ENCODE assay signal across 9 mouse cellular contexts in genomic region chr17:14232629-14233028, GRCm38 (mm10). TPM values are rescaled to one million over a fixed set of nuclear protein-coding genes. Genes with fewer than 3 reads are reported as not detected.
DNase-seq lines count a peak whose midpoint lies in the region; ATAC-seq and TF ChIP-seq lines count a peak whose summit lies in the region.
"Had no signal": no experiment of that assay in that cellular context is flagged by ENCODE, and none has a peak within 500 bp of the region (broad histone marks: within the 10 kb centered on the region; RNA-seq: fewer than 3 reads in every experiment).

No protein-coding gene starts in this region.

- H3K4me1 ChIP-seq in ES-E14 (ENCODE audit: control insufficient read depth in 2 of 2, insufficient read depth in 2 of 2, low read length in 2 of 2, poor library complexity in 1 of 2), result no peaks in the 10 kb centered on the region
- no peaks in the 10 kb centered on the region for H3K4me1 ChIP-seq in forebrain, embryonic 14.5 days (ENCODE audit: control insufficient read depth, insufficient read depth, low read length)

- no peak overlapping the region for H3K4me3 ChIP-seq in ES-E14 (ENCODE audit: insufficient read depth in 1 of 2, low read depth in 1 of 2, low read length in 2 of 2, poor library complexity in 1 of 2, severe bottlenecking in 1 of 2)
- H3K4me3 ChIP-seq in forebrain, embryonic 14.5 days (ENCODE audit: low read depth, low read length), result no peak overlapping the region
- H3K4me3 ChIP-seq: heart, embryonic 13.5 days had no signal

- DNase-seq in ES-E14 (ENCODE audit: low read depth, low spot score), result peak; percentile 65
- peak; percentile 83 for DNase-seq in brain, embryonic 14.5 days (ENCODE audit: low read depth)
- peak; percentile 77 for DNase-seq in forebrain, embryonic 14.5 days (ENCODE audit: low spot score)
- DNase-seq in layer of hippocampus, adult 8-10 months (ENCODE audit: low spot score in 2 of 2), result peak; percentile 51 to 83
- DNase-seq in lung, postnatal 14 days, result peak; percentile 88
- peak; percentile 89 to 91 for DNase-seq in right cerebral cortex, adult 2 months (ENCODE audit: low spot score in 2 of 2)
- no peak for DNase-seq in natural killer cell, adult 2 months (ENCODE audit: low spot score in 2 of 2)

- TF ChIP-seq CTCF in brain, embryonic 14.5 days (IDR thresholded peaks at IDR 0.05; ENCODE audit: borderline replicate concordance, extremely low read depth, insufficient read depth, insufficient read length), result peak; percentile 75

- H3K27me3 ChIP-seq in forebrain, embryonic 14.5 days (replicated peaks; ENCODE audit: control insufficient read depth, insufficient read depth, low read length), result no peaks in the 10 kb centered on the region

- H3K4me2 ChIP-seq in forebrain, embryonic 14.5 days (ENCODE audit: low read length), result no peak overlapping the region
- H3K4me2 ChIP-seq: heart, embryonic 13.5 days had no signal

- no peaks in the 10 kb centered on the region for H3K36me3 ChIP-seq in ES-E14 (ENCODE audit: control insufficient read depth, insufficient read depth, low read length, poor library complexity, severe bottlenecking)
- H3K36me3 ChIP-seq in forebrain, embryonic 14.5 days (ENCODE audit: control insufficient read depth, insufficient read depth, low read length), result no peaks in the 10 kb centered on the region
- H3K36me3 ChIP-seq: heart, embryonic 13.5 days had no signal

- no peak for ATAC-seq in forebrain, embryonic 14.5 days
- ATAC-seq in hematopoietic stem cell, adult 5-6 weeks (replicated peaks in 1 of 2; ENCODE audit: insufficient read depth in 1 of 2, low FRiP score in 2 of 2, low TSS enrichment in 1 of 2, low read depth in 1 of 2, poor library complexity in 2 of 2, severe bottlenecking in 2 of 2), result peak; percentile 46 to 60; a peak in 2 of 4 replicates

- in situ Hi-C loops in ES-E14 (cut with MboI; ENCODE audit: low sequenced_read_pairs in 2 of 2, unreplicated experiment in 2 of 2), result loop anchor here (5.0 to 10.0 kb wide), 3 partner anchors 280 to 672 kb away; no protein-coding TSS in a partner anchor

- 51% methylated on average over 3 of the region's 3 CpGs for whole genome bisulfite sequencing in forebrain, embryonic 14.5 days

- no peak overlapping the region for H3K9ac ChIP-seq in ES-E14 (ENCODE audit: insufficient read depth, low read depth, low read length, poor library complexity, severe bottlenecking)
- no peak overlapping the region for H3K9ac ChIP-seq in forebrain, embryonic 14.5 days (ENCODE audit: low read length)
- H3K9ac ChIP-seq: heart, embryonic 13.5 days had no signal

- no peaks in the 10 kb centered on the region for H3K9me3 ChIP-seq in ES-E14 (ENCODE audit: control insufficient read depth, insufficient read depth, low read depth, low read length)
- no peaks in the 10 kb centered on the region for H3K9me3 ChIP-seq in forebrain, embryonic 14.5 days (replicated peaks; ENCODE audit: control insufficient read depth, low read length)
- H3K9me3 ChIP-seq: heart, embryonic 13.5 days had no signal

- H3K27ac ChIP-seq in ES-E14 (ENCODE audit: insufficient read depth, low read depth, low read length, poor library complexity, severe bottlenecking), result no peak overlapping the region
- no peak overlapping the region for H3K27ac ChIP-seq in forebrain, embryonic 14.5 days (ENCODE audit: low read depth, low read length)
- H3K27ac ChIP-seq: heart, embryonic 13.5 days had no signal

- no peak for TF ChIP-seq POLR2A in brain, embryonic 14.5 days (IDR thresholded peaks at IDR 0.05; ENCODE audit: borderline replicate concordance, extremely low read depth, insufficient read depth, insufficient read length, poor library complexity, severe bottlenecking)

TF ChIP-seq in ES-E14, 5 proteins besides CTCF, POLR2A, EP300 and RAD21:
- TF ChIP-seq ZNF384 (IDR thresholded peaks at IDR 0.05; ENCODE audit: low read depth, low read length), result no peak
- TF ChIP-seq ZC3H11A (IDR thresholded peaks at IDR 0.05; ENCODE audit: borderline replicate concordance, low read depth, low read length), result peak; percentile 68; the same call in 1 of the 2 replicates
- TF ChIP-seq MAFK (IDR thresholded peaks at IDR 0.05; ENCODE audit: insufficient read depth, low read depth, low read length), result no peak
- TF ChIP-seq CHD2 (IDR thresholded peaks at IDR 0.05; ENCODE audit: low read depth, low read length), result no peak
TF ChIP-seq in ES-E14: peak in this region for 1.

RNA-seq across cellular contexts. Expression of gene Dact2, which starts 28.5 kb away (rescaled TPM):
- 6.7 and 13.6 TPM in 2 replicates for total RNA-seq in ES-E14 (2012; rRNA removed)
- 2.1 and 2.5 TPM in 2 replicates for polyA plus RNA-seq in brain, embryonic 14.5 days (2012; rRNA removed)
- 0.99 and 1.4 TPM in 2 replicates for polyA plus RNA-seq in forebrain, embryonic 14.5 days (2014; fragmentation: Nextera tagmentation; extraction: Ambion mirVana)
- total RNA-seq in hematopoietic stem cell, adult 5-6 weeks (2017), result not detected in 2 replicates
- total RNA-seq in layer of hippocampus, adult 8-10 months (2022), result 10 to 100 TPM; 22.7 to 26.5 (median 24.3) TPM

RNA-seq across cellular contexts. Expression of gene Smoc2, which starts 46.7 kb away (rescaled TPM):
- 0.48 and 3.1 TPM in 2 replicates for total RNA-seq in ES-E14 (2012; rRNA removed)
- polyA plus RNA-seq in brain, embryonic 14.5 days (2012; rRNA removed), result 5.8 and 9.8 TPM in 2 replicates
- 1.3 and 2.2 TPM in 2 replicates for polyA plus RNA-seq in forebrain, embryonic 14.5 days (2014; fragmentation: Nextera tagmentation; extraction: Ambion mirVana)
- not detected in 2 replicates for total RNA-seq in hematopoietic stem cell, adult 5-6 weeks (2017)
- 10 to 100 TPM; 21.5 to 34.3 (median 27.0) TPM for total RNA-seq in layer of hippocampus, adult 8-10 months (2022)

Comparison
In these comparisons a context has a peak if more than half of its experiments do, and no peak if none do; other contexts are left out.
1. DNase-seq: peak in ES-E14 (single experiment), brain, embryonic 14.5 days (single experiment), forebrain, embryonic 14.5 days (single experiment), layer of hippocampus, adult 8-10 months (2 of 2), lung, postnatal 14 days (single experiment) and right cerebral cortex, adult 2 months (2 of 2); none in natural killer cell, adult 2 months (0 of 2).